Mouse (Mus musculus) hindbrain, embryonic 15.5 days (tissue): ENCODE data around the gene Sp100. TPM values are rescaled to one million over a fixed set of nuclear protein-coding genes. Genes with fewer than 3 reads are reported as not detected.

ENCODE experiments used
- ATAC-seq: fragments of 200-750 bp; cut with Nextera tagmentation; 2 replicates; pipeline ENCODE4 v1.8.0; 2017; ENCODE audit warnings: low read depth, moderate number of reproducible peaks, moderate TSS enrichment; ENCODE audit not compliant: low FRiP score
- H3K27ac ChIP-seq: fragments of 300-500 bp; sonication (generic); replicated peaks from 2 replicates; pipeline ENCODE4 v1.5.1; 2015; ENCODE audit warnings: mild to moderate bottlenecking, inconsistent platforms
- H3K27me3 ChIP-seq: fragments of 300-500 bp; sonication (generic); 2 replicates; pipeline ENCODE4 v1.6.1; 2015; ENCODE audit warnings: control low read depth, inconsistent platforms
- H3K36me3 ChIP-seq: fragments of 300-500 bp; sonication (generic); 2 replicates; pipeline ENCODE4 v1.6.1; 2015; ENCODE audit warnings: control low read depth, inconsistent platforms
- H3K4me1 ChIP-seq: fragments of 300-500 bp; sonication (generic); replicated peaks from 2 replicates; pipeline ENCODE4 v1.6.1; 2015; ENCODE audit warnings: control low read depth, inconsistent platforms
- H3K4me2 ChIP-seq: fragments of 300-500 bp; sonication (generic); 2 replicates; pipeline ENCODE4 v1.6.1; 2015; ENCODE audit warnings: moderate library complexity, mild to moderate bottlenecking, inconsistent platforms
- H3K4me3 ChIP-seq: fragments of 300-500 bp; sonication (generic); 2 replicates; pipeline ENCODE4 v1.5.1; 2015; ENCODE audit warnings: mild to moderate bottlenecking, inconsistent platforms
- H3K9ac ChIP-seq: fragments of 300-500 bp; sonication (generic); 2 replicates; pipeline ENCODE4 v1.6.1; 2015; ENCODE audit warnings: inconsistent platforms
- H3K9me3 ChIP-seq: fragments of 300-500 bp; sonication (generic); 2 replicates; pipeline ENCODE4 v1.6.1; 2016; ENCODE audit warnings: control low read depth, inconsistent platforms
- WGBS: fragments of 180-500 bp; shearing (Covaris S2); methylation state at CpG from one replicate; pipeline ENCODE4 v1.1.7; 2015; 5-methylcytosine and 5-hydroxymethylcytosine counted together
- microRNA-seq: library from miRNA; unstranded; fragments of <30 nt; microRNA quantifications from one replicate; pipeline ENCODE4, GENCODE M21; 2016
- polyA plus RNA-seq: library from polyadenylated mRNA; unstranded; fragments of >200 nt; fragmentation: Nextera tagmentation; extraction: Ambion mirVana; gene quantifications from 2 replicates; pipeline ENCODE4 v1.2.1, GENCODE M21; 2015

The Sp100 gene
- polyA plus RNA-seq, 1 experiment from 2014 or later, result 0.78 TPM

DNA sequence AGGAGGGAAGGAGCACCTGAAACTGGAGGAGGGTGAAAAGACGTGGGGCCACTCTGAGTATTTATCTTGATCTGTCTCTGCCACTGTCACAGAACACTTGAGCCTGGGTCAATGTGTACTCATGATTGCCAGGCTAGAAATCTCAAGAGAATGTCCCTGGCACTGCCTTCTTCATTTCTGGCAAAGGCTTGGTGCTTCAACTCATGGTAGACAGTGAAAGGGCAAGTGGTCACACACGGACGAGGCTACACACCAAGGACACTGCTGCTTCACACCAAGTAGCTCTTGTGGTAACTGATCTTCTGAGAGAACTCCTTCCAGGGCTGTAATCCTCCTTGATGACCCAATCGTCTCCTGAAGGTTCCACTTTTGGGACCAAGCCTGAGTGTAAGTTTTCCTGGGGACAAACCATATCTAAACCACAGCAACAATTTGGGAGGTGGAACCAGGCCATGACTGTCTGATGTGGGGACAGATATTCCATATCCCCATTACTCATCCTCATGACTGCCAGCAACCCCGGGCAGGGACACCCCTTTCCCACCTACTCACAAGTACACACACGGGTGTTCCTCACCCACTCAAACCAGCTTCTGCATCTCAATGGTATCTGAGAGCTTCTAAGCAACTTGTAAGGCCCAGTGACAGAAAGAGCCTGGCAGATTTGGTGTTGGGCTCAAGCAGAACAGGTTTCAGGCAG lies 107.9 kb downstream of the Sp100 start:
- Histone ChIP-seq H3K4me2 (no peak overlapping the region), H3K27ac (no peak overlapping the region), H3K9me3 (no peaks in the 10 kb centered on the region), H3K4me3 (no peak overlapping the region), H3K27me3 (no peaks in the 10 kb centered on the region), H3K9ac (no peak overlapping the region), H3K36me3 (no peaks in the 10 kb centered on the region), H3K4me1 (no peaks in the 10 kb centered on the region)
- 91% methylated on average over 6 of the region's 6 CpGs for WGBS
- no peak for ATAC-seq

DNA sequence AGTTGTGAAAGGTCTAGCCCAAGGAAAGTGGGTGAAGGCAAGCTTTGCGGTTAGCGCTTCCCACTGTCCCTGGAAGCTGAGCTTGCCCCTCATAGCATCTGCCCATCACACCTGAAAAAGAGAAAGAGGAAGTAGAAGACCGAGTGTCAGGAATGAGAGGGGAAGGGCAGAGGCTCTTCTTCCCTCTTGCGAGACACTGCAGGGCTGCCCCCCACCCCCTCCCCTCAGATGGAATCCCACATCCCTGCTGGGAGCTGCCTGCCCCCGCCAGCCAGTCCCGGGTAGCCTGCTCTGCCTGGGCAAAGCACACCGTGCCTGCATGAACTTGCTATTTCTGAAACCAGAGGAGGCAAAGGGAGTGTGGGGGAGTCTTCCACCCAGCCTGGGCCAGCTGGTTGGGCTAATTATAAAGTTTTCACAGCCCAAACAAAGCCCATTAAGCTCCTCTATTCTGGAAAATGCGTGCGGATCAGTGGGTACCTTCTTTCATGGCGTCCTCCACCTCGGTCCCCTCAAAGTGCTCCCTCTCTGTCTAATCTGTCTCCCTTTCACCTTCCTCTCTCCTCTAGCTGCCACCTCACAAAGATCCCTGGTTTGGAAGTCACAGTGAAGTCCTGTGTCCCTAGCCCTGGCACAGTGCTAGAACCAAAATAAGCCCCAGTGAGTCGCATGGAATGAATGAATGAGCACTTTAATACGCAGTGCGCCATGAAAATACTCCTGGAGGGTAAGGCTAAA lies 108.6 kb downstream of the Sp100 start:
- 30% methylated on average over 14 of the region's 14 CpGs for WGBS
- Histone ChIP-seq H3K4me3 (no peak overlapping the region), H3K9me3 (no peaks in the 10 kb centered on the region), H3K27me3 (no peaks in the 10 kb centered on the region), H3K9ac (no peak overlapping the region), H3K4me1 (no peaks in the 10 kb centered on the region), H3K4me2 (no peak overlapping the region), H3K36me3 (no peaks in the 10 kb centered on the region), H3K27ac (no peak overlapping the region)
- no peak for ATAC-seq

DNA sequence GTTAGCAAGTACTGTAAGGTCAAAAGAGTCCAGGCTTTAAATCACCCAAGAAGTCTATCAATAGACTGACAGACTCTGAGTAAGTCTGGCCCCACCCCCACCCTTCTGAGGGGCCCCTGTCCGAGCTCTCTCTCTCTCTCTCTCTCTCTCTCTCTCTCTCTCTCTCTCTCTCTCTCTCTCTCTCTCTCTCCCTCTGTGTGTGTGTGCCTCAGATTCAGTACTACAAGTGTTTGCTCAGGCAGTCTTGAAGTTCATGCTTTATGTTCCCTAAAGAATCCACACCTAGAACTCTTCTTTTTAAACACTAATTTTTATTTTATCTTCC lies 109.1 kb downstream of the Sp100 start:
- no peak overlapping the region for H3K27ac ChIP-seq
- no peak overlapping the region for H3K4me2 ChIP-seq
- no peak overlapping the region for H3K9ac ChIP-seq
- no peaks in the 10 kb centered on the region for H3K36me3 ChIP-seq
- no peak for ATAC-seq
- 0% methylated on average over 1 of the region's 1 CpGs for WGBS
- H3K27me3 ChIP-seq, result no peaks in the 10 kb centered on the region
- no peaks in the 10 kb centered on the region for H3K9me3 ChIP-seq
- H3K4me1 ChIP-seq, result no peaks in the 10 kb centered on the region
- H3K4me3 ChIP-seq, result no peak overlapping the region

Small RNA genes lying within 50 kb of the gene (microRNA-seq; reads per million reads assigned to microRNA genes)
- gene Mir8096, result not detected

Other genes with a start within 250 kb of the Sp100 start
- gene G530012D18Rik, start 74.3 kb upstream of the Sp100 start, polyA plus RNA-seq, result not detected in 2 replicates
- gene Sp110, start 51.2 kb upstream of the Sp100 start, polyA plus RNA-seq, result 0.53 and 1.1 TPM in 2 replicates
- gene Sp140, start 49.6 kb upstream of the Sp100 start, polyA plus RNA-seq, result 0.49 and 0.64 TPM in 2 replicates
- gene A630001G21Rik, start 128.7 kb downstream of the Sp100 start, polyA plus RNA-seq, result 0.61 and 0.79 TPM in 2 replicates
- 46.4 and 50.0 TPM in 2 replicates for gene Cab39, start 143.5 kb downstream of the Sp100 start, polyA plus RNA-seq
- gene Itm2c, start 244.3 kb downstream of the Sp100 start, polyA plus RNA-seq, result 204 TPM in 2 replicates